Mouse (Mus musculus): ENCODE results near the gene Golm1.

DNA sequence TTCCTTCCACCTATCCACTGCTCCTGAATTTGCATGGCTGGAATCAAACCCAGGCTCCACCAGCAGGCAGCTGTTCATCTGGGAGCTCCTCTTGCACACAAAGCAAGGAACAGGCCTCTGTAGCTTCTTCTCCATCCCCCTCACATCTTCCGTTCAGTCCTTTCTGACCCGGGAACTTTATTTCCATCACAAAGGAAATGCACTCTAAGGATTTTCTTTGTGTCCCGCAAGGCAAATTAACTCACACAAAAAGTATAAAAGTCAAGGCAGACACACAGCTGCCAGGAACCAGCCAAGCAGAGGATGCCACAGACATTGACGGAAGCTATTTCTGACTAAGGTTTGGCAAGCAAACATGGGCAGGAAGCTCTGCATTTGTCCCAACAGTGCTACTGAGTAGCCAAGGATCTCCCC lies 18.6 kb downstream of the Golm1 start:
- TF ChIP-seq CTCF (IDR thresholded peaks at IDR 0.05; ENCODE audit: borderline replicate concordance, control insufficient read depth, extremely low read depth, insufficient read depth, low read length, poor library complexity) (no peak), POLR2A (IDR thresholded peaks at IDR 0.05; ENCODE audit: control insufficient read depth, extremely low read depth, insufficient read depth, low read length, poor library complexity) (no peak)

Data from thymus, adult 2 months (tissue).